In genomic region chr2:129052451-129052983, GRCm38 (mm10) we compare ENCODE assay signal across 23 mouse cellular contexts. TPM values are rescaled to one million over a fixed set of nuclear protein-coding genes. Genes with fewer than 3 reads are reported as not detected.
"Had no signal": no experiment of that assay in that cellular context is flagged by ENCODE, and none has a peak within 500 bp of the region (broad histone marks: within the 10 kb centered on the region; RNA-seq: fewer than 3 reads in every experiment).

No protein-coding gene starts in this region.

- H3K27me3 ChIP-seq: limb, embryonic 13.5 days; liver, embryonic 15.5 days; lung, embryonic 15.5 days; midbrain, embryonic 13.5 days; neural tube, embryonic 13.5 days had no signal

- H3K36me3 ChIP-seq: limb, embryonic 10.5 days; limb, embryonic 13.5 days; liver, embryonic 12.5 days; liver, embryonic 15.5 days; lung, embryonic 15.5 days; midbrain, embryonic 10.5 days; midbrain, embryonic 13.5 days; neural tube, embryonic 13.5 days had no signal

- H3K27ac ChIP-seq: layer of hippocampus, adult 2 months; limb, embryonic 10.5 days; limb, embryonic 13.5 days; liver, embryonic 12.5 days; liver, embryonic 15.5 days; lung, embryonic 15.5 days; midbrain, embryonic 10.5 days; midbrain, embryonic 13.5 days; neural tube, embryonic 13.5 days had no signal

- H3K4me1 ChIP-seq: limb, embryonic 10.5 days; limb, embryonic 13.5 days; lung, embryonic 15.5 days; megakaryocyte, embryonic 14.5 days; midbrain, embryonic 10.5 days; midbrain, embryonic 13.5 days; neural tube, embryonic 13.5 days had no signal

- H3K4me3 ChIP-seq: layer of hippocampus, adult 2 months; limb, embryonic 10.5 days; limb, embryonic 13.5 days; liver, embryonic 12.5 days; liver, embryonic 15.5 days; lung, embryonic 15.5 days; megakaryocyte, embryonic 14.5 days; midbrain, embryonic 10.5 days; midbrain, embryonic 13.5 days; myocyte; neural tube, embryonic 13.5 days had no signal

- H3K9me3 ChIP-seq: limb, embryonic 10.5 days; liver, embryonic 12.5 days; liver, embryonic 15.5 days; lung, embryonic 15.5 days; midbrain, embryonic 13.5 days had no signal

- H3K9ac ChIP-seq: limb, embryonic 13.5 days; liver, embryonic 12.5 days; liver, embryonic 15.5 days; lung, embryonic 15.5 days; midbrain, embryonic 13.5 days; neural tube, embryonic 13.5 days had no signal

- DNase-seq: kidney, adult 11 months; kidney, postnatal 10 days; layer of hippocampus, adult 9-11 months; liver; lung, adult 18-20 months; lung, postnatal 10 days; lung, postnatal 36 days; thymus, adult 18-20 months; thymus, postnatal 36 days had no signal

- H3K4me2 ChIP-seq: limb, embryonic 13.5 days; liver, embryonic 12.5 days; liver, embryonic 15.5 days; lung, embryonic 15.5 days; midbrain, embryonic 13.5 days; neural tube, embryonic 13.5 days had no signal

- ATAC-seq: liver, embryonic 12.5 days; midbrain, embryonic 13.5 days; midbrain, embryonic 16.5 days had no signal

RNA-seq across cellular contexts. Expression of gene Vinac1, which starts 4.5 kb away (rescaled TPM):
- polyA plus RNA-seq: limb, embryonic 10.5 days; liver, embryonic 15.5 days; small intestine, adult 2 months; spleen, adult 2 months had no signal
